Mouse (Mus musculus) small intestine, adult 2 months (tissue): ENCODE measurements at regions not wholly inside any gene's neighbourhood (a gene's known extent, or its start where the extent isn't known, plus 50 kb on each side); places are given as distances from the start of the nearest gene placed in this dataset.
A peak's percentile ranks its signal among the peaks of the same experiment; 100 is the strongest.

ENCODE experiments used
- CTCF ChIP-seq: fragments of 200-500 bp; IDR thresholded peaks from 2 replicates; pipeline ENCODE4 v1.5.1; 2012; ENCODE audit warnings: low read depth, mild to moderate bottlenecking, control low read depth, inconsistent platforms, low read length, moderate library complexity, mixed read lengths; ENCODE audit not compliant: insufficient replicate concordance, insufficient read length; ENCODE audit errors: extremely low read depth
- POLR2A ChIP-seq: fragments of 200-500 bp; IDR thresholded peaks from 2 replicates; pipeline ENCODE4 v1.6.1; 2012; ENCODE audit warnings: low read depth, mild to moderate bottlenecking, control low read depth, inconsistent platforms, low read length, moderate library complexity

GRCm38 (mm10) chr12:69447962-69448767 lies 75.9 kb upstream of the Gm9887 start:
- no peak for TF ChIP-seq CTCF
- peak; percentile 26; the same call in 1 of the 2 replicates for TF ChIP-seq POLR2A
